Mouse (Mus musculus) bone marrow, adult 2 months (tissue): Measurements from ENCODE around the gene Gpx4.

ENCODE experiments used
- CTCF ChIP-seq: fragments of 200-500 bp; IDR thresholded peaks from 2 replicates; pipeline ENCODE4 v1.5.1; 2011; ENCODE audit warnings: low read length, control low read depth; ENCODE audit not compliant: control insufficient read depth, insufficient read depth
- POLR2A ChIP-seq: fragments of 200-500 bp; IDR thresholded peaks from 2 replicates; pipeline ENCODE4 v1.6.1; 2011; ENCODE audit warnings: low read depth, mild to moderate bottlenecking, control low read depth, low read length, borderline replicate concordance; ENCODE audit not compliant: control insufficient read depth

- TF ChIP-seq CTCF (no peak), POLR2A (no peak)
These were observed 51.7 kb downstream of the Gpx4 start for GRCm38 (mm10) chr10:80098630-80099029.
